Mouse (Mus musculus) ES-E14 (cell line): ENCODE measurements at regions not wholly inside any gene's neighbourhood (a gene's known extent, or its start where the extent isn't known, plus 50 kb on each side); places are given as distances from the start of the nearest gene placed in this dataset.

Source experiments
- CHD2 ChIP-seq: IDR thresholded peaks from 2 replicates; pipeline ENCODE4 v1.6.1; 2014; ENCODE audit warnings: mild to moderate bottlenecking, low read depth, low read length, inconsistent platforms
- ZC3H11A ChIP-seq: IDR thresholded peaks from 2 replicates; pipeline ENCODE4 v1.6.1; 2012; ENCODE audit warnings: low read depth, mild to moderate bottlenecking, inconsistent platforms, low read length, borderline replicate concordance

- TF ChIP-seq ZC3H11A, result no peak
- no peak for TF ChIP-seq CHD2
Measured at GRCm38 (mm10) chr12:26562858-26563257, 93.9 kb downstream of the Cmpk2 start.
